Mouse (Mus musculus) heart, embryonic 14.5 days (tissue): ENCODE measurements at regions not wholly inside any gene's neighbourhood (a gene's known extent, or its start where the extent isn't known, plus 50 kb on each side); places are given as distances from the start of the nearest gene placed in this dataset. TPM values are rescaled to one million over a fixed set of nuclear protein-coding genes. Genes with fewer than 3 reads are reported as not detected.
A peak's percentile ranks its signal among the peaks of the same experiment; 100 is the strongest.

ENCODE experiments used
- ATAC-seq: fragments of 200-750 bp; cut with Nextera tagmentation; 2 replicates; pipeline ENCODE4 v1.8.0; 2017; ENCODE audit warnings: low read depth, moderate TSS enrichment; ENCODE audit not compliant: insufficient number of reproducible peaks, insufficient read depth, low FRiP score
- H3K27ac ChIP-seq, 2 experiments: fragments of 200-500 bp in 1 of 2; fragments of 300-500 bp in 1 of 2; sonication (generic) in 1 of 2; replicated peaks in 1 of 2; 2 replicates each; pipeline ENCODE4 v1.5.1; 2012 to 2014; ENCODE audit warnings: low read depth in 2 of 2, low read length in 2 of 2, control low read depth in 1 of 2, mild to moderate bottlenecking in 1 of 2, mixed read lengths in 1 of 2; ENCODE audit not compliant: control insufficient read depth in 1 of 2, insufficient read depth in 1 of 2
- H3K27me3 ChIP-seq: fragments of 300-500 bp; sonication (generic); 2 replicates; pipeline ENCODE4 v1.6.1; 2014; ENCODE audit warnings: mild to moderate bottlenecking, low read length, control low read depth; ENCODE audit not compliant: control insufficient read depth, insufficient read depth
- H3K36me3 ChIP-seq: fragments of 300-500 bp; sonication (generic); 2 replicates; pipeline ENCODE4 v1.6.1; 2014; ENCODE audit warnings: mild to moderate bottlenecking, control low read depth, low read length, mixed read lengths; ENCODE audit not compliant: control insufficient read depth, insufficient read depth
- H3K4me1 ChIP-seq, 2 experiments: fragments of 200-500 bp in 1 of 2; fragments of 300-500 bp in 1 of 2; sonication (generic) in 1 of 2; 2 replicates each; pipeline ENCODE4 v1.6.1; 2012 to 2014; ENCODE audit warnings: low read length in 2 of 2, control low read depth in 1 of 2, mixed read lengths in 1 of 2; ENCODE audit not compliant: control insufficient read depth in 2 of 2, insufficient read depth in 2 of 2
- H3K4me2 ChIP-seq: fragments of 300-500 bp; sonication (generic); 2 replicates; pipeline ENCODE4 v1.6.1; 2014; ENCODE audit warnings: mild to moderate bottlenecking, low read length
- H3K4me3 ChIP-seq, 2 experiments: fragments of 200-500 bp in 1 of 2; fragments of 300-500 bp in 1 of 2; sonication (generic) in 1 of 2; 2 replicates each; pipeline ENCODE4 v1.5.1; 2012 to 2014; ENCODE audit warnings: low read length in 2 of 2, mild to moderate bottlenecking in 2 of 2, control low read depth in 1 of 2, low read depth in 1 of 2, moderate library complexity in 1 of 2; ENCODE audit not compliant: control insufficient read depth in 1 of 2, insufficient read depth in 1 of 2
- H3K9ac ChIP-seq: fragments of 300-500 bp; sonication (generic); 2 replicates; pipeline ENCODE4 v1.6.1; 2014; ENCODE audit warnings: mild to moderate bottlenecking, low read length
- H3K9me3 ChIP-seq: fragments of 300-500 bp; sonication (generic); 2 replicates; pipeline ENCODE4 v1.6.1; 2016; ENCODE audit warnings: low read length, control low read depth; ENCODE audit not compliant: control insufficient read depth
- WGBS: fragments of 180-500 bp; shearing (Covaris S2); extraction: QIAGEN DNeasy Blood & Tissue Kit; methylation state at CpG from one replicate; pipeline ENCODE4 v1.1.7; 2014; 5-methylcytosine and 5-hydroxymethylcytosine counted together
- microRNA-seq: library from miRNA; unstranded; fragments of <30 nt; microRNA quantifications from one replicate; pipeline ENCODE4, GENCODE M21; 2016

GRCm38 (mm10) chr7:77786801-77787200, 951.0 kb downstream of the Ntrk3 start:
- Histone ChIP-seq H3K4me2 (no peak overlapping the region), H3K4me3 (no peak overlapping the region), H3K9me3 (no peaks in the 10 kb centered on the region), H3K9ac (no peak overlapping the region), H3K36me3 (no peaks in the 10 kb centered on the region), H3K27ac (no peak overlapping the region), H3K4me1 (no peaks in the 10 kb centered on the region), H3K27me3 (no peaks in the 10 kb centered on the region)
- 62% methylated on average over 2 of the region's 2 CpGs for WGBS
- no peak for ATAC-seq

GRCm38 (mm10) chr7:77771711-77772449, 965.9 kb downstream of the Ntrk3 start:
- Histone ChIP-seq H3K27ac (no peak overlapping the region), H3K27me3 (no peaks in the 10 kb centered on the region), H3K9me3 (no peaks in the 10 kb centered on the region), H3K4me1 (no peaks in the 10 kb centered on the region), H3K4me2 (peak overlapping the region; percentile 17; the same call in 1 of the 2 replicates), H3K9ac (no peak overlapping the region), H3K36me3 (no peaks in the 10 kb centered on the region), H3K4me3 (no peak overlapping the region)
- peak; percentile 26; the same call in 1 of the 2 replicates for ATAC-seq
- 52% methylated on average over 11 of the region's 11 CpGs for WGBS

DNA sequence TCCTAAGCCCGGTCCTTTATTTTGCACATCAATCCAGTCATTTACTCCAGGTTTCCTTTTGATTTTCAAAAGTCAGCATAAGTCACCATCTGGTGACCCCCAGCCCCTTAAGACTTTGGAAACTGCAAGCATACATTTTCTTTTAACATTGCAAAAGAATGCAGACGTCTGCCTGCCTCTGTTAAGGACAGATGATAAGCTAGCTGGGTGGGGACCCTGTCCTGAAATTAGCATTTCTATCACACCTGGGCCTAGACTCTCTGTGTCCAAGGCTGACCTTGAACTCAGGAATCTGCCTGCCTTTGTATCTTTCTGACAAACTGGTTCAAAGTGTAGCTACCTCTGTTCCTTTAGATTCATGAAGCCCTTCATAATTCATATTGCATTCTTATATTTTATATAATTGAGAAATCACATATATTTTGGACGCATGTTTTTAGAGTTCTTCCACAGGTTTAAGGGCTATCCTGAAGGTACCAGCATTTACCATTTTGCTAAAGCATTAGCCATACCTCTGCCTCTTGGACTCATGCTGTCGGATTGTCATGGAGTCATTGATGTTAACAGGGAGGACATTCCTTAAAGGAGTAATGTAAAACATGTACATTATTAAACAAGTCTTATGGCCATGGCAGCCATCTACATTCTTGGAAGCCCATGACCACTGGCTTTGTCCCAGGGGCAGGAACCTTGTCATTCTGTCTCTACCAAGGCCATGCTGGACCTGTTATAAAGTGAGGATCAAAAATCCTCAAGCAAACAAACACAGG, 998.6 kb downstream of the Ntrk3 start:
- H3K4me1 ChIP-seq = no peaks in the 10 kb centered on the region
- WGBS = 66% methylated on average over 4 of the region's 4 CpGs

More for the DNA sequence above, 998.6 kb downstream of the Ntrk3 start:
- H3K9ac ChIP-seq = no peak overlapping the region
- no peaks in the 10 kb centered on the region for H3K36me3 ChIP-seq
- H3K27ac ChIP-seq = no peak overlapping the region
- no peak for ATAC-seq
- no peak overlapping the region for H3K4me2 ChIP-seq
- no peaks in the 10 kb centered on the region for H3K27me3 ChIP-seq
- no peak overlapping the region for H3K4me3 ChIP-seq
- no peaks in the 10 kb centered on the region for H3K9me3 ChIP-seq

Small RNAs in the stretch of these regions (microRNA-seq; reads per million reads assigned to microRNA genes)
- gene Gm44358 = not detected
